Mouse (Mus musculus): ENCODE measurements around the gene Jag1. TPM values are rescaled to one million over a fixed set of nuclear protein-coding genes. Genes with fewer than 3 reads are reported as not detected.

Jag1 gene
- 0.59 TPM for total RNA-seq (2023)

DNA sequence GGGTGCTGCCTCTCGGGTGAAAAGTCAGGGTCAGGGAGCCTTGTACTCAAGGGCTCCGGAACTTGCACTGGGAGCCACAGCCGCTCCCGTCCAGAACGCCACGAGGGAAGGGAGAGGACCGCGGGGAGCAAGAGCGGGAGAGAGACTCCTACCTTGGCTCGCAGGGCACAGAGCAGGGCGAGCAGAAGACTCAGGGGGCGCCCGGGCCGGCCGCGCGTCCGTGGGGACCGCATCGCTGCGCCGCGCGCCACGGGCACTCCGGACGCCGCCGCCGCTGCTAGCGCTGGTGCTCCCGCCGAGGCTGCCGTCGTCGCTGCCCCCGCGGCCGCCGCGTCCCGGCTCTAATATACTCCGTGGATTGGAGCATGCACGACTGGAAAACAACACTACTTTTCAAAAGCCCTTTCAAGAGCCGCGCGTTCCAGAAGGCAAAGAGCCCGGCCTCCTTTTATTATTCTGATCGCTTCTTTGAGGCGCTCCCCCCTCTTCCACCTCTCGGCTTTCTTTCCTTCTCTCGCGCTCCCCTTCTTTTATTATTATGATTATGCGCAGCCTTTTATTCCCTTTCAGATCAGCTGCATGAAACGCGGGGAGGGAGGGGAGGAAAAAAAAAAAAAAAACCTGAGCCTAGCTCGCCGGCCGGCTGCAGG lies at the start of gene Jag1:
Gene Jag1, minus strand, starts transcription at position 620 of the 650 bp plus-strand sequence.

Other genes starting within 250 kb of the Jag1 start
- gene AL731706.2, start 231.0 kb downstream of the Jag1 start, total RNA-seq (2023), result 23.1 TPM
- 7.6 TPM for gene Slx4ip, start 225.4 kb downstream of the Jag1 start, total RNA-seq (2023)
- gene AL731706.1, start 225.3 kb downstream of the Jag1 start, total RNA-seq (2023), result 3.7 TPM
- gene Mkks, start 225.3 kb downstream of the Jag1 start, total RNA-seq (2023), result 11.1 TPM

All from CD4-positive naive resting alpha-beta T cell, adult 57 days (primary cell).